Mouse (Mus musculus) gastrocnemius, postnatal 4 days (tissue): ENCODE measurements at regions not wholly inside any gene's neighbourhood (a gene's known extent, or its start where the extent isn't known, plus 50 kb on each side); places are given as distances from the start of the nearest gene placed in this dataset.
A peak's percentile ranks its signal among the peaks of the same experiment; 100 is the strongest.

Experiments
- DNase-seq, 2 experiments: peaks; one replicate each; pipeline ENCODE4 v3.0.0; 2021 to 2022; ENCODE audit warnings: low spot score in 2 of 2, mixed read lengths in 2 of 2

- DNase-seq, result no peak
Measured at GRCm38 (mm10) chr1:142605224-142605623, 1035.2 kb upstream of the B3galt2 start.

- DNase-seq, result no peak
Measured at GRCm38 (mm10) chr1:142606082-142606481, 1034.4 kb upstream of the B3galt2 start.

DNA sequence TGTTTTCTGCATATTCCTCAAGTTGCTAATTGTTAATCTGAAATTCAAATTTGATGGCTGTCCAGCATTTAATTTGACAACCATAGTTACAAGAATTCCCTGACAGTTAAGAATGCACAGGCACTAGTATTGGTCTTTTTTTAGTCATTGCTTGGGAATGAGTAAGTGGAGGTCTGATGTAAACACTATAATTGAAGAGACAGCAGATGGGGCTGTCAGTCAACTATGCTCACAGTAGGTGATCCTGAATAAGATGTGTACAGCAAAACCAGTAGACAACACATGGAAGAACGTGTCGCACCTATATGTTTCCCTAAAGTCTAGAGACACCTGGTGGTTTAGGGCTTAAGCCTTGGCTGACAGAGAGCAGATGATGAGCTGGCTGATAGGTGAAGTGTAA, 1019.0 kb upstream of the B3galt2 start:
- no peak for DNase-seq

GRCm38 (mm10) chr1:142624303-142624702, 1016.2 kb upstream of the B3galt2 start:
- DNase-seq, result no peak

DNA sequence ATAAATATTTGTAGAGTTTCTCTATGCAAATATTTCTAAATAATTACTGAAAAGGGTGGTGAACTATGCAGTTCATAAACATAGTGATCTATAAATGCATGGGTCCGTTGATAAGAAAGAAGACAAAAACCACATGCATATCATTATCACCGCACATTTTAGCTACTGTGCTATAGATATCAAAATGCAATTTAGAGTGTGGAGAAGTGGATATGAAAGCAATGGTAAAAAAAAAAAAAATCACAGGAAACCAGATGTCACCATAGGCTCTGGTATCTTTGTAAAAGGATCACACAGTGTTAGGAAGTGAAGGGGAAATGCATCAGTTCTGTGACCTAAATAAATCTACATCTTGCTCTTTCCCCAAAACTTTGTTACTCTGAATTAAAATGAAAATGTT, 985.2 kb upstream of the B3galt2 start:
- DNase-seq, result no peak

- no peak for DNase-seq
Measured at GRCm38 (mm10) chr1:142665262-142665661, 975.2 kb upstream of the B3galt2 start.

DNA sequence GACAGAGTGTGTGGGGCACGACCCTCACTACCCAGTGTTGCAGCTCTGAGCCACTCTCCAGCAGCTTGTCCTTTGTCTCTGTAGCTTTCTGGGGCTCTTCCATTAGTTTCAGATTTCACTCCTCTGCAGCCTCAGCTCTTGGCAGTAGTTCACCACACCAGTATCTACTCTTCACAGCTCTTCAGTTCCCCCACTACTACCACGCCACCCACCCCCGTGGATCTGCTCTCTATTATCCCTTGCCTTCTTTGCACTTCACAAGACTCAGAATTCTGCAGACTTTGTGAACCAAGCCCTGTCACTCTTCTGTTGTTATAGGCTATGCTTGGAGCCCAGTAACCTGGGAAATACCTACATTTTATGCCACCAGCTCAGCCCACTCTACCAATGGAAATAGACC, 960.5 kb upstream of the B3galt2 start:
- DNase-seq, result no peak

GRCm38 (mm10) chr1:142688828-142689227, 951.6 kb upstream of the B3galt2 start:
- DNase-seq, result no peak

GRCm38 (mm10) chr1:142695179-142695578, 945.3 kb upstream of the B3galt2 start:
- DNase-seq, result no peak

DNA sequence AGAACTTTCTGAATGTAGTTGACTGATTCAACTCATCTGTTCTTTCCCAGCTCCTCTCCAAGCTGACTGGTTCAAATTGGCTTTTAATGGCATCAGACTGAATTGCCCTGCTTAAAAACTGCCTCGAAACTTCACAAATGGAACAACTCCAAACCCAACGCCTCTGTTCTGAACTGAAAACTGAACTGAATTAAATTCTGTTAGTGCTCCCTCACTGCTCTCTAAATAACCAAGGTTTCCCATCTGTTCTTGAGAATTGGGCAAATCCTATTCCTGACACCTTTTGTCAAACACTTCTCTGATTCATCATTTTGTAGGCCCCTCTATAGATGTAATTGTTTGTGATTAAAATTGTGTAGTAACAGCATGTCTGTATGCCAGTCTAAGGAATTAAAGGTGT, 932.2 kb upstream of the B3galt2 start:
- no peak for DNase-seq

GRCm38 (mm10) chr1:142730259-142730658, 910.2 kb upstream of the B3galt2 start:
- no peak for DNase-seq

GRCm38 (mm10) chr1:142734108-142734507, 906.4 kb upstream of the B3galt2 start:
- no peak for DNase-seq

- no peak for DNase-seq
Measured at GRCm38 (mm10) chr1:142738376-142738775, 902.1 kb upstream of the B3galt2 start.

GRCm38 (mm10) chr1:142742307-142742706, 898.2 kb upstream of the B3galt2 start:
- peak in 1 of 2 experiments; percentile 9 for DNase-seq

DNA sequence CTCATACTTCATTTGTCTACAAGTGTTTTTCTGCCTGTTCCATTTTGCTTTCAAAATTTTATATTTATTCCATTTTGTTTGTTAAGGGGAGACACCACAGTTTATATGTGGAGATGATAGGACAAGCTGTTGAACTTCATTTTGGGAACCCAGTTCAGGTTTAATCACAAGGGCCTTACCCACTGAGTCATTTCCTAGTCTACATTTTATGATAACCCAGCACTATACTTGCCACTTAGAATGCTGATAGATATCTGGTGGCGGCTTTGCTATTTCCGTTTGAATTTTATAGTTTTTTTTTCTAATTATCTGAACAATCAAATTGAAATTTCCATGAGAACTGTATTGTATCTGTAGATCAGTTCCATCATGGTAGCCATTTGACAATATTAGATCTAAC, 869.5 kb upstream of the B3galt2 start:
- no peak for DNase-seq
